Mouse (Mus musculus): ENCODE results near the gene Endov. TPM values are rescaled to one million over a fixed set of nuclear protein-coding genes. Genes with fewer than 3 reads are reported as not detected.

Endov gene
- 16.2 and 16.3 TPM in 2 replicates for polyA plus RNA-seq (2015; fragmentation: Nextera tagmentation; extraction: Ambion mirVana)

GRCm38 (mm10) chr11:119490861-119491689 lies at the start of gene Endov:
Gene Endov (plus strand): TSS chr11:119491347.
- peak within 1 kb of the TSS; percentile 90 for H3K4me2 ChIP-seq (ENCODE audit: low read length)
- H3K9ac ChIP-seq (ENCODE audit: low read depth, low read length): peak within 1 kb of the TSS; percentile 87
- DNase-seq (ENCODE audit: low spot score): peak; percentile 97
- H3K9me3 ChIP-seq (replicated peaks; ENCODE audit: low read length): no peaks in the 10 kb centered on the region
- H3K4me3 ChIP-seq (replicated peaks; ENCODE audit: low read depth, low read length): peak within 1 kb of the TSS; percentile 71
- peak within 1 kb of the TSS; percentile 84 for H3K27ac ChIP-seq
- H3K4me1 ChIP-seq (replicated peaks; ENCODE audit: insufficient read depth, low read length): 0 out of 2 replicates have a peak, but pooled peaks cover 5% of the 10 kb centered on the region
- H3K27me3 ChIP-seq (ENCODE audit: insufficient read depth, low read length): no peaks in the 10 kb centered on the region
- ATAC-seq (replicated peaks; ENCODE audit: low FRiP score, low read depth): peak; percentile 94
- 1% methylated on average over 66 of the region's 66 CpGs for WGBS
- TF ChIP-seq CTCF (IDR thresholded peaks at IDR 0.05; ENCODE audit: low read depth): peak; percentile 99
- peaks cover 9% of the 10 kb centered on the region for H3K36me3 ChIP-seq (ENCODE audit: insufficient read depth, low read length)

GRCm38 (mm10) chr11:119442199-119442598 lies 48.9 kb upstream of the Endov start:
- Histone ChIP-seq H3K36me3 (ENCODE audit: insufficient read depth, low read length) (peaks cover 65% of the 10 kb centered on the region), H3K4me3 (replicated peaks; ENCODE audit: low read depth, low read length) (no peak overlapping the region), H3K27me3 (ENCODE audit: insufficient read depth, low read length) (no peaks in the 10 kb centered on the region), H3K4me2 (ENCODE audit: low read length) (no peak overlapping the region), H3K27ac (no peak overlapping the region), H3K4me1 (replicated peaks; ENCODE audit: insufficient read depth, low read length) (no peaks in the 10 kb centered on the region), H3K9me3 (replicated peaks; ENCODE audit: low read length) (no peaks in the 10 kb centered on the region), H3K9ac (ENCODE audit: low read depth, low read length) (no peak overlapping the region)
- TF ChIP-seq CTCF (IDR thresholded peaks at IDR 0.05; ENCODE audit: low read depth): peak; percentile 32; the same call in 1 of the 2 replicates
- DNase-seq (ENCODE audit: low spot score) (no peak), ATAC-seq (replicated peaks; ENCODE audit: low FRiP score, low read depth) (no peak)
- 93% methylated on average over 8 of the region's 8 CpGs for WGBS

- ATAC-seq (replicated peaks; ENCODE audit: low FRiP score, low read depth) (no peak), DNase-seq (ENCODE audit: low spot score) (no peak)
- H3K4me2 ChIP-seq (ENCODE audit: low read length): no peak overlapping the region
- H3K9me3 ChIP-seq (replicated peaks; ENCODE audit: low read length): no peaks in the 10 kb centered on the region
- H3K36me3 ChIP-seq (ENCODE audit: insufficient read depth, low read length): peaks cover 57% of the 10 kb centered on the region
- 85% methylated on average over 9 of the region's 9 CpGs for WGBS
- no peaks in the 10 kb centered on the region for H3K4me1 ChIP-seq (replicated peaks; ENCODE audit: insufficient read depth, low read length)
- no peak overlapping the region for H3K9ac ChIP-seq (ENCODE audit: low read depth, low read length)
- H3K27ac ChIP-seq: no peak overlapping the region
- TF ChIP-seq CTCF (IDR thresholded peaks at IDR 0.05; ENCODE audit: low read depth): no peak
- H3K4me3 ChIP-seq (replicated peaks; ENCODE audit: low read depth, low read length): no peak overlapping the region
- no peaks in the 10 kb centered on the region for H3K27me3 ChIP-seq (ENCODE audit: insufficient read depth, low read length)
Observed at GRCm38 (mm10) chr11:119443442-119443841, 47.7 kb upstream of the Endov start.

- WGBS: 81% methylated on average over 4 of the region's 4 CpGs
- no peak for ATAC-seq (replicated peaks; ENCODE audit: low FRiP score, low read depth)
Observed at GRCm38 (mm10) chr11:119456097-119456496, 35.0 kb upstream of the Endov start.

GRCm38 (mm10) chr11:119477876-119478275 lies 13.3 kb upstream of the Endov start:
- WGBS: 91% methylated on average over 4 of the region's 4 CpGs
- no peak for ATAC-seq (replicated peaks; ENCODE audit: low FRiP score, low read depth)
- H3K4me1 ChIP-seq (replicated peaks; ENCODE audit: insufficient read depth, low read length): no peaks in the 10 kb centered on the region
- peaks cover 57% of the 10 kb centered on the region for H3K36me3 ChIP-seq (ENCODE audit: insufficient read depth, low read length)
- H3K27ac ChIP-seq: no peak overlapping the region
- no peaks in the 10 kb centered on the region for H3K9me3 ChIP-seq (replicated peaks; ENCODE audit: low read length)
- H3K4me2 ChIP-seq (ENCODE audit: low read length): no peak overlapping the region
- no peaks in the 10 kb centered on the region for H3K27me3 ChIP-seq (ENCODE audit: insufficient read depth, low read length)
- DNase-seq (ENCODE audit: low spot score): no peak
- no peak for TF ChIP-seq CTCF (IDR thresholded peaks at IDR 0.05; ENCODE audit: low read depth)
- no peak overlapping the region for H3K4me3 ChIP-seq (replicated peaks; ENCODE audit: low read depth, low read length)
- no peak overlapping the region for H3K9ac ChIP-seq (ENCODE audit: low read depth, low read length)

More at GRCm38 (mm10) chr11:119456097-119456496, 35.0 kb upstream of the Endov start:
- no peak for TF ChIP-seq CTCF (IDR thresholded peaks at IDR 0.05; ENCODE audit: low read depth)
- no peak for DNase-seq (ENCODE audit: low spot score)
- Histone ChIP-seq H3K9me3 (replicated peaks; ENCODE audit: low read length) (no peaks in the 10 kb centered on the region), H3K4me1 (replicated peaks; ENCODE audit: insufficient read depth, low read length) (no peaks in the 10 kb centered on the region), H3K27ac (no peak overlapping the region), H3K4me3 (replicated peaks; ENCODE audit: low read depth, low read length) (no peak overlapping the region), H3K27me3 (ENCODE audit: insufficient read depth, low read length) (no peaks in the 10 kb centered on the region), H3K4me2 (ENCODE audit: low read length) (no peak overlapping the region), H3K36me3 (ENCODE audit: insufficient read depth, low read length) (peaks cover 62% of the 10 kb centered on the region), H3K9ac (ENCODE audit: low read depth, low read length) (no peak overlapping the region)

- Histone ChIP-seq H3K4me1 (replicated peaks; ENCODE audit: insufficient read depth, low read length) (0 out of 2 replicates have a peak, but pooled peaks cover 5% of the 10 kb centered on the region), H3K36me3 (ENCODE audit: insufficient read depth, low read length) (peaks cover 7% of the 10 kb centered on the region; the same call in 1 of the 2 replicates), H3K9ac (ENCODE audit: low read depth, low read length) (peak overlapping the region; percentile 87), H3K9me3 (replicated peaks; ENCODE audit: low read length) (no peaks in the 10 kb centered on the region), H3K4me2 (ENCODE audit: low read length) (peak overlapping the region; percentile 90), H3K27ac (peak overlapping the region; percentile 84), H3K27me3 (ENCODE audit: insufficient read depth, low read length) (no peaks in the 10 kb centered on the region), H3K4me3 (replicated peaks; ENCODE audit: low read depth, low read length) (peak overlapping the region; percentile 71)
- WGBS: 3% methylated on average over 27 of the region's 27 CpGs
- TF ChIP-seq CTCF (IDR thresholded peaks at IDR 0.05; ENCODE audit: low read depth): no peak
- DNase-seq (ENCODE audit: low spot score): no peak
- 0 out of 2 replicates have a peak, but pooled peaks have one; percentile 6 for ATAC-seq (replicated peaks; ENCODE audit: low FRiP score, low read depth)
Observed at GRCm38 (mm10) chr11:119491690-119492087, 542 bp downstream of the Endov start.
